Mouse (Mus musculus) lung, embryonic 16.5 days (tissue): ENCODE measurements around the gene Olfr71. TPM values are rescaled to one million over a fixed set of nuclear protein-coding genes. Genes with fewer than 3 reads are reported as not detected.

Source experiments
- ATAC-seq: fragments of 200-750 bp; cut with Nextera tagmentation; 2 replicates; pipeline ENCODE4 v1.8.0; 2017; ENCODE audit warnings: low read depth, mild to moderate bottlenecking, moderate library complexity
- H3K27ac ChIP-seq: fragments of 300-500 bp; sonication (generic); 2 replicates; pipeline ENCODE4 v1.5.1; 2014; ENCODE audit warnings: mild to moderate bottlenecking, control low read depth, low read length
- H3K27me3 ChIP-seq: fragments of 300-500 bp; sonication (generic); 2 replicates; pipeline ENCODE4 v1.6.1; 2014; ENCODE audit warnings: low read depth, low read length, mixed read lengths; ENCODE audit not compliant: control insufficient read depth, insufficient read depth
- H3K36me3 ChIP-seq: fragments of 300-500 bp; sonication (generic); 2 replicates; pipeline ENCODE4 v1.6.1; 2014; ENCODE audit warnings: low read length; ENCODE audit not compliant: control insufficient read depth, insufficient read depth
- H3K4me1 ChIP-seq: fragments of 300-500 bp; sonication (generic); replicated peaks from 2 replicates; pipeline ENCODE4 v1.6.1; 2014; ENCODE audit warnings: low read length, mixed read lengths; ENCODE audit not compliant: control insufficient read depth, insufficient read depth
- H3K4me2 ChIP-seq: fragments of 300-500 bp; sonication (generic); 2 replicates; pipeline ENCODE4 v1.6.1; 2014; ENCODE audit warnings: low read depth, low read length, control low read depth
- H3K4me3 ChIP-seq: fragments of 300-500 bp; sonication (generic); 2 replicates; pipeline ENCODE4 v1.5.1; 2014; ENCODE audit warnings: mild to moderate bottlenecking, low read length, control low read depth
- H3K9ac ChIP-seq: fragments of 300-500 bp; sonication (generic); 2 replicates; pipeline ENCODE4 v1.6.1; 2014; ENCODE audit warnings: low read length, control low read depth
- H3K9me3 ChIP-seq: fragments of 300-500 bp; sonication (generic); 2 replicates; pipeline ENCODE4 v1.6.1; 2016; ENCODE audit warnings: low read length; ENCODE audit not compliant: control insufficient read depth
- WGBS: fragments of 180-500 bp; shearing (Covaris S2); extraction: QIAGEN DNeasy Blood & Tissue Kit; methylation state at CpG from one replicate; pipeline ENCODE4 v1.1.7; 2014; 5-methylcytosine and 5-hydroxymethylcytosine counted together
- polyA plus RNA-seq: library from polyadenylated mRNA; unstranded; fragments of >200 nt; fragmentation: Nextera tagmentation; extraction: Ambion mirVana; gene quantifications from 2 replicates; pipeline ENCODE4 v1.2.1, GENCODE M21; 2015

Olfr71 gene
- polyA plus RNA-seq, 1 experiment from 2014 or later: 0.16 TPM

DNA sequence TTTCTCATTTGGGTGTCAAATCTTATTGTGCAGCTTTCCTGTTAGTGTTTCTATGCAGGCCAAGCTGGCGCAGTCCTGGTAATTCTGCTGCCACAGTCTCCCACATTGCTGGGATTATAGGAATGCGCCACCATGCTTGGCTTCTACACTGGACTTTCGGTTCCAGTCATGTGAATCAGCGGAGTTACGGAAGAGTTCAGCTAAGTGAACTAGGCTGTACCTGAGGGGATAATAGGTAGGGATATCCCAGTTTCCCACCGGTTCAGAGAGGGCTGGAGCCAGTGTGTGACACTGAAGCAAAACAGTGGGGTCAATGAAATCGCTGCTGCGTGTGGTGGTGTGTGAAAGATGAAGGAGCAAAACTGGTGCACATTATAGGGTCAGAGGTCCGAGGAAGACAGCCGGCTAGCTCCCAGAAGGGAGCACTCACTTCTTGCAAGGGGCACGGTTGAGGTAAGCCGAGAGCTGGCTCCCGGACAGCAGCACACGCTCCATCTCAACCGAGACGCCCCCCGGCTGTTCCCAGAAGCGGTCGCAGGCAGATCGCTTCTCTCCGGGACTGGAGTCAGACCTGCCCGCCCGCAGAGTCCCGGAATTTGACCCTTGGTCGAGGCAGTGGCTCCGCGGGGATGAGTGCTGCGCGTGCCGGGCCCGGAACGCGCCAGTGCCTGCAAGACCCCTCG lies 54.3 kb downstream of the Olfr71 start:
- no peaks in the 10 kb centered on the region for H3K27me3 ChIP-seq
- peaks cover 6% of the 10 kb centered on the region for H3K4me1 ChIP-seq
- peaks cover 2% of the 10 kb centered on the region; the same call in 1 of the 2 replicates for H3K36me3 ChIP-seq
- WGBS: 5% methylated on average over 34 of the region's 34 CpGs
- ATAC-seq: peak; percentile 45; the same call in 1 of the 2 replicates
- H3K27ac ChIP-seq: peak overlapping the region; percentile 90
- no peaks in the 10 kb centered on the region for H3K9me3 ChIP-seq
- H3K4me3 ChIP-seq: peak overlapping the region; percentile 78
- peak overlapping the region; percentile 71 for H3K4me2 ChIP-seq
- peak overlapping the region; percentile 89 for H3K9ac ChIP-seq

Other genes with a start within 250 kb of the Olfr71 start
- gene Sit1, start 226.5 kb downstream of the Olfr71 start, polyA plus RNA-seq: 0.25 and 0.74 TPM in 2 replicates
- 73.7 and 73.8 TPM in 2 replicates for gene Ccdc107, start 217.4 kb downstream of the Olfr71 start, polyA plus RNA-seq
- 47.7 and 56.1 TPM in 2 replicates for gene Arhgef39, start 210.6 kb downstream of the Olfr71 start, polyA plus RNA-seq
- 5.5 and 6.4 TPM in 2 replicates for gene Car9, start 203.3 kb downstream of the Olfr71 start, polyA plus RNA-seq
- 203 and 218 TPM in 2 replicates for gene Tpm2, start 186.5 kb downstream of the Olfr71 start, polyA plus RNA-seq
- gene Creb3, start 147.9 kb downstream of the Olfr71 start, polyA plus RNA-seq: 69.5 and 70.9 TPM in 2 replicates
- 68.7 and 84.9 TPM in 2 replicates for gene Tln1, start 147.6 kb downstream of the Olfr71 start, polyA plus RNA-seq
- gene Rgp1, start 131.5 kb downstream of the Olfr71 start, polyA plus RNA-seq: 23.1 and 25.0 TPM in 2 replicates
- gene Gba2, start 131.4 kb downstream of the Olfr71 start, polyA plus RNA-seq: 21.0 and 21.3 TPM in 2 replicates
- 0.38 and 1.1 TPM in 2 replicates for gene Msmp, start 125.8 kb downstream of the Olfr71 start, polyA plus RNA-seq
- gene Npr2, start 78.3 kb downstream of the Olfr71 start, polyA plus RNA-seq: 11.1 and 11.6 TPM in 2 replicates
- gene Spag8, start 56.7 kb downstream of the Olfr71 start, polyA plus RNA-seq: 9.0 and 9.6 TPM in 2 replicates
- 120 and 127 TPM in 2 replicates for gene Hint2, start 53.8 kb downstream of the Olfr71 start, polyA plus RNA-seq
- gene Tmem8b, start 41.3 kb downstream of the Olfr71 start, polyA plus RNA-seq: 4.8 and 5.4 TPM in 2 replicates
- 2.2 and 2.8 TPM in 2 replicates for gene Fam221b, start 41.1 kb downstream of the Olfr71 start, polyA plus RNA-seq
- not detected in 2 replicates for gene Olfr70, start 9.4 kb downstream of the Olfr71 start, polyA plus RNA-seq
- 2.0 and 2.9 TPM in 2 replicates for gene Hrct1, start 16.9 kb upstream of the Olfr71 start, polyA plus RNA-seq
- gene Spaar, start 19.8 kb upstream of the Olfr71 start, polyA plus RNA-seq: 1.2 and 2.1 TPM in 2 replicates
- gene Olfr159, start 60.8 kb upstream of the Olfr71 start, polyA plus RNA-seq: not detected in 2 replicates
- not detected in 2 replicates for gene Olfr156, start 113.6 kb upstream of the Olfr71 start, polyA plus RNA-seq
- gene Olfr157, start 129.9 kb upstream of the Olfr71 start, polyA plus RNA-seq: not detected in 2 replicates
- not detected in 2 replicates for gene Olfr155, start 141.3 kb upstream of the Olfr71 start, polyA plus RNA-seq
- 24.1 and 25.2 TPM in 2 replicates for gene Reck, start 165.3 kb upstream of the Olfr71 start, polyA plus RNA-seq
- gene Glipr2, start 247.1 kb upstream of the Olfr71 start, polyA plus RNA-seq: 57.8 and 59.6 TPM in 2 replicates